13 mouse cellular contexts compared by ENCODE assay signal in genomic region chr4:140154899-140155463, GRCm38 (mm10).
A peak's percentile ranks its signal among the peaks of the same experiment; 100 is the strongest.
DNase-seq lines count a peak whose midpoint lies in the region; ATAC-seq and TF ChIP-seq lines count a peak whose summit lies in the region.
"Had no signal": no experiment of that assay in that cellular context is flagged by ENCODE, and none has a peak within 500 bp of the region (broad histone marks: within the 10 kb centered on the region; RNA-seq: fewer than 3 reads in every experiment).

No protein-coding gene starts in this region.

- intact Hi-C loops in left cerebral cortex, postnatal 10 days (cut with DNase I): no loop called here

- no peaks in the 10 kb centered on the region for H3K9me3 ChIP-seq in neural tube, embryonic 12.5 days
- no peaks in the 10 kb centered on the region for H3K9me3 ChIP-seq in forebrain, embryonic 15.5 days
- no peaks in the 10 kb centered on the region for H3K9me3 ChIP-seq in hindbrain, postnatal 0 days (ENCODE audit: low read length)
- no peaks in the 10 kb centered on the region for H3K9me3 ChIP-seq in neural tube, embryonic 14.5 days (ENCODE audit: control insufficient read depth, low read length)
- H3K9me3 ChIP-seq: heart, embryonic 12.5 days; liver, embryonic 12.5 days; stomach, embryonic 15.5 days had no signal

- no peak for DNase-seq in neural tube, embryonic 10.5 days (ENCODE audit: extremely low spot score, low spot score)
- peak; percentile 61 for DNase-seq in hindbrain, postnatal 0 days (ENCODE audit: low spot score)
- no peak for DNase-seq in left cerebral cortex, postnatal 10 days (ENCODE audit: extremely low spot score in 1 of 2, low spot score in 2 of 2)
- DNase-seq: adrenal gland, postnatal 10 days had no signal

- no peaks in the 10 kb centered on the region for H3K36me3 ChIP-seq in neural tube, embryonic 12.5 days
- H3K36me3 ChIP-seq in forebrain, embryonic 15.5 days: no peaks in the 10 kb centered on the region
- 0 out of 2 replicates have a peak, but pooled peaks cover 6% of the 10 kb centered on the region for H3K36me3 ChIP-seq in hindbrain, postnatal 0 days (ENCODE audit: insufficient read depth, low read length)
- H3K36me3 ChIP-seq in neural tube, embryonic 14.5 days (ENCODE audit: control insufficient read depth, insufficient read depth, low read length): no peaks in the 10 kb centered on the region
- H3K36me3 ChIP-seq: G1E; heart, embryonic 12.5 days; liver, embryonic 12.5 days; stomach, embryonic 15.5 days had no signal

- no peaks in the 10 kb centered on the region for H3K27me3 ChIP-seq in neural tube, embryonic 12.5 days (replicated peaks)
- H3K27me3 ChIP-seq in forebrain, embryonic 15.5 days: no peaks in the 10 kb centered on the region
- no peaks in the 10 kb centered on the region for H3K27me3 ChIP-seq in hindbrain, postnatal 0 days (ENCODE audit: insufficient read depth, low read length)
- H3K27me3 ChIP-seq in neural tube, embryonic 14.5 days (ENCODE audit: control insufficient read depth, insufficient read depth, low read length): no peaks in the 10 kb centered on the region
- H3K27me3 ChIP-seq: liver, embryonic 12.5 days; stomach, embryonic 15.5 days had no signal

- H3K4me2 ChIP-seq in neural tube, embryonic 12.5 days (replicated peaks): no peak overlapping the region
- no peak overlapping the region for H3K4me2 ChIP-seq in forebrain, embryonic 15.5 days (replicated peaks)
- no peak overlapping the region for H3K4me2 ChIP-seq in hindbrain, postnatal 0 days (ENCODE audit: low read depth, low read length)
- H3K4me2 ChIP-seq in neural tube, embryonic 14.5 days (ENCODE audit: low read depth, low read length): no peak overlapping the region
- H3K4me2 ChIP-seq: heart, embryonic 12.5 days; liver, embryonic 12.5 days; stomach, embryonic 15.5 days had no signal

- H3K9ac ChIP-seq in neural tube, embryonic 12.5 days: no peak overlapping the region
- H3K9ac ChIP-seq in forebrain, embryonic 15.5 days (replicated peaks): no peak overlapping the region
- no peak overlapping the region for H3K9ac ChIP-seq in hindbrain, postnatal 0 days (replicated peaks; ENCODE audit: low read length)
- H3K9ac ChIP-seq in neural tube, embryonic 14.5 days (replicated peaks; ENCODE audit: low read depth, low read length): no peak overlapping the region
- H3K9ac ChIP-seq: heart, embryonic 12.5 days; liver, embryonic 12.5 days; stomach, embryonic 15.5 days had no signal

- peak; percentile 48; the same call in 1 of the 2 replicates for ATAC-seq in neural tube, embryonic 12.5 days (ENCODE audit: low FRiP score, low read depth)
- ATAC-seq in forebrain, embryonic 15.5 days (replicated peaks): peak; percentile 61
- peak; percentile 59 for ATAC-seq in hindbrain, postnatal 0 days
- no peak; the same call in 1 of the 2 replicates for ATAC-seq in neural tube, embryonic 14.5 days (ENCODE audit: low read depth)
- no peak for ATAC-seq in cerebellum, adult (ENCODE audit: insufficient number of reproducible peaks, low FRiP score, low TSS enrichment)
- ATAC-seq in frontal cortex, adult (ENCODE audit: low TSS enrichment): no peak
- ATAC-seq: liver, embryonic 12.5 days had no signal

- no peak overlapping the region for H3K27ac ChIP-seq in neural tube, embryonic 12.5 days
- peak overlapping the region; percentile 75 for H3K27ac ChIP-seq in forebrain, embryonic 15.5 days (replicated peaks)
- H3K27ac ChIP-seq in hindbrain, postnatal 0 days: peak overlapping the region; percentile 77
- H3K27ac ChIP-seq in neural tube, embryonic 14.5 days (ENCODE audit: low read depth, low read length): peak overlapping the region; percentile 61; the same call in 1 of the 2 replicates
- H3K27ac ChIP-seq: liver, embryonic 12.5 days; stomach, embryonic 15.5 days had no signal

- 49% methylated on average over 5 of the region's 5 CpGs for WGBS in neural tube, embryonic 12.5 days
- WGBS in forebrain, embryonic 15.5 days: 42% methylated on average over 5 of the region's 5 CpGs
- WGBS in hindbrain, postnatal 0 days: 38% methylated on average over 5 of the region's 5 CpGs
- 44% methylated on average over 5 of the region's 5 CpGs for WGBS in neural tube, embryonic 14.5 days

- TF ChIP-seq CTCF in hindbrain, postnatal 0 days (IDR thresholded peaks at IDR 0.05; ENCODE audit: low read depth): no peak

- no peak overlapping the region for H3K4me3 ChIP-seq in neural tube, embryonic 12.5 days
- no peak overlapping the region for H3K4me3 ChIP-seq in forebrain, embryonic 15.5 days
- no peak overlapping the region for H3K4me3 ChIP-seq in hindbrain, postnatal 0 days (ENCODE audit: low read length)
- no peak overlapping the region for H3K4me3 ChIP-seq in neural tube, embryonic 14.5 days (ENCODE audit: low read depth, low read length)
- H3K4me3 ChIP-seq: heart, embryonic 12.5 days; liver, embryonic 12.5 days; stomach, embryonic 15.5 days had no signal

- H3K4me1 ChIP-seq in neural tube, embryonic 12.5 days: peaks cover 22% of the 10 kb centered on the region
- H3K4me1 ChIP-seq in forebrain, embryonic 15.5 days: peaks cover 23% of the 10 kb centered on the region
- peaks cover 15% of the 10 kb centered on the region for H3K4me1 ChIP-seq in hindbrain, postnatal 0 days (ENCODE audit: insufficient read depth, low read length)
- peaks cover 3% of the 10 kb centered on the region; the same call in 1 of the 2 replicates for H3K4me1 ChIP-seq in neural tube, embryonic 14.5 days (ENCODE audit: control insufficient read depth, insufficient read depth, low read length)
- H3K4me1 ChIP-seq: liver, embryonic 12.5 days; stomach, embryonic 15.5 days had no signal

Comparison
In these comparisons a context has a peak if more than half of its experiments do, and no peak if none do; other contexts are left out.
1. ATAC-seq: peak in neural tube, embryonic 12.5 days (single experiment), forebrain, embryonic 15.5 days (single experiment) and hindbrain, postnatal 0 days (single experiment); none in neural tube, embryonic 14.5 days (single experiment), cerebellum, adult (single experiment) and frontal cortex, adult (single experiment).